Mouse (Mus musculus) G1E (cell line): ENCODE data around the gene AI467606. TPM values are rescaled to one million over a fixed set of nuclear protein-coding genes. Genes with fewer than 3 reads are reported as not detected.

Source experiments
- ATAC-seq: 2 replicates; pipeline ENCODE4 v1.8.0; 2016; ENCODE audit warnings: mild to moderate bottlenecking; ENCODE audit not compliant: insufficient number of reproducible peaks, poor library complexity, low FRiP score, severe bottlenecking; ENCODE audit errors: extremely low read depth
- DNase-seq: peaks from one replicate; pipeline ENCODE4 v3.0.0; 2012; ENCODE audit warnings: low spot score
- H3K27me3 ChIP-seq: 2 replicates; pipeline ENCODE4 v1.6.1; 2012; ENCODE audit warnings: mild to moderate bottlenecking, low read length, inconsistent platforms; ENCODE audit not compliant: insufficient read depth
- H3K36me3 ChIP-seq: replicated peaks from 2 replicates; pipeline ENCODE3; 2012; ENCODE audit warnings: mild to moderate bottlenecking, inconsistent platforms
- H3K4me1 ChIP-seq: 2 replicates; pipeline ENCODE4 v1.6.1; 2012; ENCODE audit warnings: low read depth, low read length, inconsistent platforms, mixed read lengths; ENCODE audit not compliant: insufficient read depth
- H3K4me3 ChIP-seq: 2 replicates; pipeline ENCODE4 v1.5.1; 2012; ENCODE audit warnings: low read depth, mild to moderate bottlenecking, inconsistent platforms, low read length, moderate library complexity, mixed read lengths
- H3K9me3 ChIP-seq: replicated peaks from 2 replicates; pipeline ENCODE4 v1.6.1; 2012; ENCODE audit warnings: inconsistent platforms
- CTCF ChIP-seq: IDR thresholded peaks from 2 replicates; pipeline ENCODE4 v1.5.1; 2012; ENCODE audit warnings: low read depth, low read length, inconsistent platforms, mixed read lengths
- GATA1 ChIP-seq: IDR thresholded peaks from 2 replicates; pipeline ENCODE4 v1.6.1; 2012; ENCODE audit warnings: borderline replicate concordance, low read length, inconsistent platforms, mixed read lengths
- GATA2 ChIP-seq: IDR thresholded peaks from 2 replicates; pipeline ENCODE4 v1.6.1; 2012; ENCODE audit warnings: low read depth, low read length, inconsistent platforms, borderline replicate concordance
- POLR2AphosphoS5 ChIP-seq: IDR thresholded peaks from 2 replicates; pipeline ENCODE4 v1.6.1; 2012; ENCODE audit warnings: low read depth, low read length, inconsistent platforms; ENCODE audit not compliant: insufficient replicate concordance
- TAL1 ChIP-seq: conservative IDR thresholded peaks from 2 replicates; pipeline ENCODE4 v1.6.1; 2012; ENCODE audit warnings: low read depth, low read length, inconsistent platforms, mixed read lengths
- polyA plus RNA-seq: library from polyadenylated mRNA; stranded (reverse); fragments of >175 nt; gene quantifications from 2 replicates; pipeline ENCODE4 v1.2.3, GENCODE M21; 2012
- total RNA-seq, 2 experiments: library from RNA; stranded (forward) in 1 of 2; stranded (reverse) in 1 of 2; fragments of 200-1000 nt in 1 of 2; fragments of >200 nt in 1 of 2; fragmentation: Nextera tagmentation in 1 of 2; gene quantifications; 2 replicates each; pipeline ENCODE4 v1.2.3; 2014 to 2017

The AI467606 gene
- total and polyA plus RNA-seq, 3 experiments = 42.1 to 134 (median 42.2) TPM

DNA sequence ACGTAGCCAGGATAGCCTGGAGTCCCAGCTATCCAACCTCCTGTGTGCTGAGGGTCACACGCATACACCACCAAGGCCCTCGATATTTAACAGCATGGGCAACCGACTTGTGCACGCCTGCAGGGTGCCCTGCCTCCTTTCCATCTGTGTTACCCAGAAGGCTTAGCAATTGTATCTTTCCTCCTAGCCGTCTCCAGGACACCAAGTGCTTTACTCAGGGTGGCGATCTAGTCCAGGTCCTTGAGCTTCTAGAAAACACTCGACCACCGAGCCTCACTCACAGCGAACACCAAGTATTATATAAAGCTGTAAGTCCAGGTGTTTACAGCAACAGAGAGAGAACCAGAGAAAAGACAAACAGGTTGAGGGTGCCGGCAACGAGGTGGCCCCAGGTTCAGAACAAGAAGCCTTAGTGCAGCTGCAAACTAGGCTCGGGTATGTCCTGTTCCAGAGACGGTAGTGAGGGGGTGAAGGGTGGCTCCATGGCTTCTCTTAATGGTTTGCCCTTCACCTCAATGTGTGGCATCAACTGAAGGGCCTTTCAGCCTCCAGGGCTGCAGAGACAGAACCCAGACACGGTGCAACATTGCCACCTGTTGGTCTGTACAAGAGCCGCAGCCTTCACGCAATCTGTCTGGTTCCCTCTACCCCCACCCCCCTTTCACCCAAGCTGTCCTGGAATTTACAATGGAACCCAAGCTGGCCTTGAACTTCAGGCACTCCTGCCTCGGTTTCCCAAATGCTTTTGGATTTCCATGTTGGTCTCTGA, 19.3 kb downstream of the AI467606 start:
- TF ChIP-seq POLR2AphosphoS5 (no peak), CTCF (peak; percentile 81), TAL1 (no peak), GATA1 (no peak), GATA2 (no peak)
- peak; percentile 60 for DNase-seq

GRCm38 (mm10) chr7:127111461-127111860, 20.3 kb downstream of the AI467606 start:
- Histone ChIP-seq H3K4me3 (no peak overlapping the region), H3K27me3 (no peaks in the 10 kb centered on the region), H3K9me3 (no peaks in the 10 kb centered on the region), H3K36me3 (peaks cover 74% of the 10 kb centered on the region), H3K4me1 (peaks cover 51% of the 10 kb centered on the region)
- DNase-seq (no peak), ATAC-seq (no peak)
- TF ChIP-seq GATA2 (no peak), CTCF (peak; percentile 80)

More for the DNA sequence above, 19.3 kb downstream of the AI467606 start:
- Histone ChIP-seq H3K27me3 (no peaks in the 10 kb centered on the region), H3K36me3 (peaks cover 72% of the 10 kb centered on the region), H3K4me3 (no peak overlapping the region), H3K9me3 (no peaks in the 10 kb centered on the region), H3K4me1 (peaks cover 44% of the 10 kb centered on the region)
- ATAC-seq = no peak

DNA sequence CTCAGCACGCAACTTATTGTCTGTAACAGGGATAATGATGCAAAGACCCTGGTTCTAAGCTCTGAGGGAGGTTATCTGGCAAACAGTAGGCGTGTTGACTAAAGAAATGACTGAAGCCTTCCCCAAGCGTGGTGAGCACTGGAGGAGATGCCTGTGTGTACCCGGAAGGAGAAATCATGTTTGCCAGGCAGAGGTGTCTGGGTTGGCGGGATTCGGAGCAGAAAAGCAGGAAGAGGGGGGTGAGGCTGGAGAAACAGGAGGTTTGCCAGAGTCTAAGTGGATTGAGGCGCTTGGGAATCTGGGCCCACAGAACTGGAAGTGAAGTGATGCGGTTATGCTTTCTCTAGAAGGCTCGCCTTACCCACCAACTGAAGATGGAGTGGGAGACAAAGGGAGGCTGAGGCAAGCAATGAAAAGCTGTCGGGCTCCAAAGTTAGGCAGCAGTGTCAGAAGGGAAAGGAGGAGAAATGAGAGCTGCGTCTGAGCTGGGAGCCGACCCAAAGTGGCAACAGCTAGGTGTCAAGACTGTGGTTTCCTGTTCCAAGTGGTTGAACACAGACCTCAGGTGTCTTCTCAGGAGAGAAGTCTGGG, 21.2 kb downstream of the AI467606 start:
- Histone ChIP-seq H3K4me3 (no peak overlapping the region), H3K27me3 (no peaks in the 10 kb centered on the region), H3K36me3 (peaks cover 67% of the 10 kb centered on the region), H3K4me1 (peaks cover 53% of the 10 kb centered on the region), H3K9me3 (no peaks in the 10 kb centered on the region)
- ATAC-seq = no peak
- DNase-seq = no peak
- TF ChIP-seq GATA1 (no peak), TAL1 (no peak), GATA2 (no peak), CTCF (no peak), POLR2AphosphoS5 (no peak)

DNA sequence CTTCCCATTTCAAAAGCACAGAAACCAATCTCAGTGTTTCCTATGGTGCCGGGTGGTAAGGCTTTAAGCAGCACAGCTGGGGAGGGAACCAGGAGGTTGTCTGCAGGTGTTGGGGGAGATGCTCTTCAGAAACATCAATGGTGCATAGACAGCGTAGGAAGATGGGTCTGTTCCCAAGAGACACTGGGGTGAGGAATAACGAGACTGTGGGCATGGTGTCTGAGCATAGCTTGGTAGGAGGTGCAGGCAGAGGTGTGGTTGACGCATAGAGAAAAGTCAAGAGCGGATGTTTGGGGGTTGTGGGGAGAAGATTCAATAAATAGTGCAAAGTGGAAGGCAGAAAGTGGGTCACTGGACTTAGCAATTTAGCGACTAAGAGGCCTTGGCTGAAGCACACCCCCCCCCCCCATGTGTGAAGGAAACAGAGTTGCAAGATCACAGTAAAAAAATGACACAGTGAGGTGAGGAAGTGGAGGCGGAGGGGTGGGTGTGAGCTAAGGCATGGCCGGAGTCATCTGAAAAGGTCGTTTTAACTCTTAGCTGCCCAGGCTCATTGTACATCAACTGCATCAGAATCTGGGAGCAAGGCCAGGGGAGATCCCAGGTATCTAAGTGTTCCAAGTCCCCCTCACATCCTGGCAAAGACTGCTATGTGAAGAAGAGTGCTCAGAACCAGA, 21.9 kb downstream of the AI467606 start:
- DNase-seq (no peak), ATAC-seq (no peak)
- peaks cover 66% of the 10 kb centered on the region for H3K36me3 ChIP-seq
- TF ChIP-seq POLR2AphosphoS5 (no peak), GATA1 (no peak), TAL1 (no peak), CTCF (no peak), GATA2 (no peak)
- no peak overlapping the region for H3K4me3 ChIP-seq
- peaks cover 59% of the 10 kb centered on the region for H3K4me1 ChIP-seq
- no peaks in the 10 kb centered on the region for H3K27me3 ChIP-seq
- H3K9me3 ChIP-seq = no peaks in the 10 kb centered on the region

DNA sequence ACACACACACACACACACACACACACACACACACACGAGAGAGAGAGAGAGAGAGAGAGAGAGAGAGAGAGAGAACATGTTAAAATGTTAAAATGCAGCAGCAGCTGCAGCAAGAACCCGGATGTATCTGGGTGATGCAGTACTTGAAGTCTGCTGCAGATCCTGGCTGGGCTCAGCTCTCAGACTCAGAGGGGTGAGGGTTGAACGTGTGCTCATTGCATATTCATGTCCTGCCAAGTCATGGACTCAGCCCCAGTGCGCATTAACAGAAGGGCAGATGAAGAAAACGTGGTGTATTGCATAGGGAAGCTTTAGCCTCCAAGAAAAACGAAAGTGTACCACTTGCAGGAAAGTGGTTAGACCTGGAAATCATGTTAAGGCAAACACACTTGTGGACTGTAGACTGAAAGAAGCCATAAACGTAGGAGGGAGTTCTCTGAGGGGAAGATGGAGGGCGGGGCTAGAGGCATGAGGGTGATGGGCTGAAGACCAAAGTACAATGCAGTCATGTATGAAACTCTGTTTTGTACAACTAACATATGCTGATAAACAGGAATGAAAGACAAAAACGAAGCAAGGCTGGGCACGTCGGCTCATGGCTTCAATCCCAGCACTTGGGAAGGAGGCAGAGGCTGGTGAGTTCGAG, 22.6 kb downstream of the AI467606 start:
- DNase-seq (no peak), ATAC-seq (no peak)
- peaks cover 65% of the 10 kb centered on the region for H3K36me3 ChIP-seq
- no peak overlapping the region for H3K4me3 ChIP-seq
- peaks cover 65% of the 10 kb centered on the region for H3K4me1 ChIP-seq
- H3K27me3 ChIP-seq = no peaks in the 10 kb centered on the region
- TF ChIP-seq CTCF (no peak), GATA2 (no peak), POLR2AphosphoS5 (no peak), TAL1 (no peak), GATA1 (no peak)
- no peaks in the 10 kb centered on the region for H3K9me3 ChIP-seq

GRCm38 (mm10) chr7:127114920-127115319, 23.8 kb downstream of the AI467606 start:
- ATAC-seq (no peak), DNase-seq (no peak)
- Histone ChIP-seq H3K27me3 (no peaks in the 10 kb centered on the region), H3K4me1 (peaks cover 76% of the 10 kb centered on the region), H3K36me3 (peaks cover 71% of the 10 kb centered on the region), H3K9me3 (no peaks in the 10 kb centered on the region), H3K4me3 (no peak overlapping the region)
- TF ChIP-seq TAL1 = no peak
- no peak for TF ChIP-seq GATA2
- no peak for TF ChIP-seq POLR2AphosphoS5
- no peak for TF ChIP-seq GATA1
- no peak for TF ChIP-seq CTCF
